19 mouse cellular contexts compared by ENCODE assay signal in genomic region chr9:71777404-71777803, GRCm38 (mm10). TPM values are rescaled to one million over a fixed set of nuclear protein-coding genes. Genes with fewer than 3 reads are reported as not detected.
DNase-seq lines count a peak whose midpoint lies in the region; ATAC-seq and TF ChIP-seq lines count a peak whose summit lies in the region.
"Had no signal": no experiment of that assay in that cellular context is flagged by ENCODE, and none has a peak within 500 bp of the region (broad histone marks: within the 10 kb centered on the region; RNA-seq: fewer than 3 reads in every experiment).

No protein-coding gene starts in this region.

- no peaks in the 10 kb centered on the region for H3K4me1 ChIP-seq in hindbrain, postnatal 0 days (ENCODE audit: insufficient read depth, low read length)
- H3K4me1 ChIP-seq in hindbrain, embryonic 13.5 days (replicated peaks): no peaks in the 10 kb centered on the region
- no peaks in the 10 kb centered on the region for H3K4me1 ChIP-seq in liver, postnatal 0 days (ENCODE audit: insufficient read depth)
- H3K4me1 ChIP-seq in liver, embryonic 12.5 days: no peaks in the 10 kb centered on the region
- H3K4me1 ChIP-seq in CH12.LX (ENCODE audit: control insufficient read depth in 1 of 2, insufficient read depth in 2 of 2) (peaks cover 0 to 11% of the 10 kb centered on the region in 2 experiments; a peak in 2 of 4 replicates), G1E (ENCODE audit: insufficient read depth, low read depth, low read length) (peaks cover 5% of the 10 kb centered on the region)

- H3K9ac ChIP-seq in hindbrain, postnatal 0 days (replicated peaks; ENCODE audit: low read length): no peak overlapping the region
- no peak overlapping the region for H3K9ac ChIP-seq in hindbrain, embryonic 13.5 days
- no peak overlapping the region for H3K9ac ChIP-seq in liver, postnatal 0 days (replicated peaks)
- H3K9ac ChIP-seq in liver, embryonic 12.5 days: no peak overlapping the region
- H3K9ac ChIP-seq in CH12.LX (ENCODE audit: insufficient read depth, low read depth): no peak overlapping the region
- H3K9ac ChIP-seq: heart, embryonic 13.5 days had no signal

- TF ChIP-seq RAD21 in CH12.LX (IDR thresholded peaks at IDR 0.05; ENCODE audit: low read depth, low read length): peak; percentile 5

- no peak overlapping the region for H3K4me3 ChIP-seq in hindbrain, postnatal 0 days (ENCODE audit: low read length)
- H3K4me3 ChIP-seq in hindbrain, embryonic 13.5 days: no peak overlapping the region
- no peak overlapping the region for H3K4me3 ChIP-seq in liver, postnatal 0 days (ENCODE audit: low read depth, low read length)
- no peak overlapping the region for H3K4me3 ChIP-seq in liver, embryonic 12.5 days
- H3K4me3 ChIP-seq in CH12.LX (replicated peaks in 1 of 3; ENCODE audit: low read depth in 2 of 3, low read length in 2 of 3, poor library complexity in 1 of 3) (no peak overlapping the region), G1E (ENCODE audit: low read depth, low read length) (no peak overlapping the region)
- H3K4me3 ChIP-seq: erythroblast, embryonic 14.5 days; heart, embryonic 13.5 days had no signal

- 90% methylated on average over 3 of the region's 3 CpGs for WGBS in hindbrain, postnatal 0 days
- 90% methylated on average over 3 of the region's 3 CpGs for WGBS in hindbrain, embryonic 13.5 days
- 84% methylated on average over 3 of the region's 3 CpGs for WGBS in liver, postnatal 0 days (ENCODE audit: insufficient replicate concordance)
- 77% methylated on average over 3 of the region's 3 CpGs for WGBS in liver, embryonic 12.5 days (ENCODE audit: insufficient replicate concordance)

- TF ChIP-seq CTCF in hindbrain, postnatal 0 days (IDR thresholded peaks at IDR 0.05; ENCODE audit: low read depth): peak; percentile 41
- TF ChIP-seq CTCF in liver, postnatal 0 days (IDR thresholded peaks at IDR 0.05; ENCODE audit: low read depth): peak; percentile 56
- TF ChIP-seq CTCF in CH12.LX (conservative IDR thresholded peaks at IDR 0.05 in 1 of 2, IDR thresholded peaks at IDR 0.05 in 1 of 2; ENCODE audit: low read depth in 2 of 2, low read length in 2 of 2) (peak; percentile 39 to 55), G1E (IDR thresholded peaks at IDR 0.05; ENCODE audit: low read depth, low read length) (peak; percentile 53; the same call in 1 of the 2 replicates)

- in situ Hi-C loops in CH12.LX (cut with MboI; ENCODE audit: low pct_ligation_motif_present, low pct_unique_long_range_greater_than_20kb, low sequenced_read_pairs): no loop called here

- no peaks in the 10 kb centered on the region for H3K9me3 ChIP-seq in hindbrain, postnatal 0 days (ENCODE audit: low read length)
- no peaks in the 10 kb centered on the region for H3K9me3 ChIP-seq in hindbrain, embryonic 13.5 days
- H3K9me3 ChIP-seq in liver, postnatal 0 days (ENCODE audit: low read length): no peaks in the 10 kb centered on the region
- H3K9me3 ChIP-seq in liver, embryonic 12.5 days (replicated peaks): peaks cover 2% of the 10 kb centered on the region; the same call in 1 of the 2 replicates
- H3K9me3 ChIP-seq in CH12.LX (replicated peaks; ENCODE audit: low read length): peaks cover 9% of the 10 kb centered on the region
- H3K9me3 ChIP-seq in G1E (replicated peaks): peaks cover 8% of the 10 kb centered on the region
- H3K9me3 ChIP-seq: heart, embryonic 13.5 days had no signal

- no peaks in the 10 kb centered on the region for H3K79me2 ChIP-seq in CH12.LX (replicated peaks; ENCODE audit: control insufficient read depth, extremely low read depth, insufficient read depth, poor library complexity, severe bottlenecking)

- no peak overlapping the region for H3K27ac ChIP-seq in hindbrain, postnatal 0 days
- no peak overlapping the region for H3K27ac ChIP-seq in hindbrain, embryonic 13.5 days
- H3K27ac ChIP-seq in liver, postnatal 0 days (ENCODE audit: low read depth): no peak overlapping the region
- H3K27ac ChIP-seq in liver, embryonic 12.5 days: no peak overlapping the region
- no peak overlapping the region for H3K27ac ChIP-seq in CH12.LX (ENCODE audit: insufficient read depth, low read depth)
- H3K27ac ChIP-seq: heart, embryonic 13.5 days had no signal

- H3K4me2 ChIP-seq in hindbrain, postnatal 0 days (ENCODE audit: low read depth, low read length): no peak overlapping the region
- no peak overlapping the region for H3K4me2 ChIP-seq in hindbrain, embryonic 13.5 days
- H3K4me2 ChIP-seq in liver, postnatal 0 days (ENCODE audit: low read depth, low read length): no peak overlapping the region
- no peak overlapping the region for H3K4me2 ChIP-seq in liver, embryonic 12.5 days
- H3K4me2 ChIP-seq in CH12.LX (ENCODE audit: insufficient read depth, low read depth, poor library complexity, severe bottlenecking): no peak overlapping the region
- H3K4me2 ChIP-seq: heart, embryonic 13.5 days had no signal

- no peak for TF ChIP-seq EP300 in liver, postnatal 0 days (IDR thresholded peaks at IDR 0.05; ENCODE audit: low read depth)
- TF ChIP-seq EP300 in CH12.LX (IDR thresholded peaks at IDR 0.05; ENCODE audit: low read length): no peak

- no peak for ATAC-seq in hindbrain, postnatal 0 days
- ATAC-seq in hindbrain, embryonic 13.5 days (ENCODE audit: low FRiP score): no peak
- no peak for ATAC-seq in liver, postnatal 0 days
- no peak for ATAC-seq in liver, embryonic 12.5 days
- no peak for ATAC-seq in G1E (ENCODE audit: extremely low read depth, insufficient number of reproducible peaks, low FRiP score, poor library complexity, severe bottlenecking)
- ATAC-seq: hindbrain, embryonic 16.5 days had no signal

- no peak for TF ChIP-seq POLR2A in CH12.LX (IDR thresholded peaks at IDR 0.05; ENCODE audit: low read depth, low read length)

- dilution Hi-C loops in CH12.LX (cut with MboI; ENCODE audit: extremely low pct_ligation_motif_present, extremely low pct_unique_long_range_greater_than_20kb, low sequenced_read_pairs): no loop called here

- no peaks in the 10 kb centered on the region for H3K27me3 ChIP-seq in hindbrain, postnatal 0 days (ENCODE audit: insufficient read depth, low read length)
- no peaks in the 10 kb centered on the region for H3K27me3 ChIP-seq in hindbrain, embryonic 13.5 days
- H3K27me3 ChIP-seq in liver, postnatal 0 days (ENCODE audit: insufficient read depth, low read length): no peaks in the 10 kb centered on the region
- peaks cover 13% of the 10 kb centered on the region; the same call in 1 of the 2 replicates for H3K27me3 ChIP-seq in liver, embryonic 12.5 days (replicated peaks)
- H3K27me3 ChIP-seq in CH12.LX (replicated peaks) (no peaks in the 10 kb centered on the region), G1E (ENCODE audit: insufficient read depth, low read length) (peaks cover 17% of the 10 kb centered on the region)
- H3K27me3 ChIP-seq: heart, embryonic 13.5 days had no signal

- no peaks in the 10 kb centered on the region for H3K36me3 ChIP-seq in hindbrain, postnatal 0 days (ENCODE audit: insufficient read depth, low read length)
- H3K36me3 ChIP-seq in hindbrain, embryonic 13.5 days: no peaks in the 10 kb centered on the region
- no peaks in the 10 kb centered on the region for H3K36me3 ChIP-seq in liver, postnatal 0 days (replicated peaks; ENCODE audit: insufficient read depth, low read length)
- no peaks in the 10 kb centered on the region for H3K36me3 ChIP-seq in liver, embryonic 12.5 days
- H3K36me3 ChIP-seq in CH12.LX (replicated peaks in 1 of 2; ENCODE audit: control insufficient read depth in 1 of 2, insufficient read depth in 1 of 2, low read length in 1 of 2) (no peaks in the 10 kb centered on the region), G1E (replicated peaks) (no peaks in the 10 kb centered on the region)
- H3K36me3 ChIP-seq: heart, embryonic 13.5 days had no signal

- no peak for DNase-seq in hindbrain, postnatal 0 days (ENCODE audit: low spot score)
- DNase-seq in liver, postnatal 0 days: no peak
- DNase-seq in CH12.LX (ENCODE audit: extremely low read depth) (no peak), G1E (ENCODE audit: low spot score) (no peak)
- DNase-seq in right cerebral cortex, postnatal 14 days: no peak
- DNase-seq in ovary, postnatal 36 days (ENCODE audit: low spot score): no peak
- DNase-seq: adrenal gland, postnatal 10 days; cerebellum, adult 18-20 months; gastrocnemius, postnatal 36 days; heart, postnatal 36 days; lung, adult 18-20 months; midbrain, embryonic 14.5 days; right cerebral cortex, adult 18-20 months; thymus, postnatal 14 days had no signal

TF ChIP-seq in CH12.LX, 34 proteins besides CTCF, POLR2A, EP300 and RAD21:
- TF ChIP-seq MAFK (IDR thresholded peaks at IDR 0.05; ENCODE audit: insufficient replicate concordance, low read length): no peak
- TF ChIP-seq SMC3 (IDR thresholded peaks at IDR 0.05; ENCODE audit: low read depth, low read length): 0 out of 2 replicates have a peak, but pooled peaks have one; percentile 4
- no peak for TF ChIP-seq MXI1 (IDR thresholded peaks at IDR 0.05; ENCODE audit: low read depth, low read length)
TF ChIP-seq in CH12.LX: peak in this region for 1.

RNA-seq across cellular contexts. Expression of gene Cgnl1, which starts 6.0 kb away (rescaled TPM):
- 7.6 and 9.8 TPM in 2 replicates for total RNA-seq in hindbrain, postnatal 0 days (2014; rRNA removed)
- 7.2 and 7.6 TPM in 2 replicates for polyA plus RNA-seq in hindbrain, postnatal 0 days (2015; fragmentation: Nextera tagmentation; extraction: Ambion mirVana)
- 7.7 and 8.9 TPM in 2 replicates for polyA plus RNA-seq in hindbrain, embryonic 13.5 days (2015; fragmentation: Nextera tagmentation; extraction: Ambion mirVana)
- 1.7 and 2.2 TPM in 2 replicates for polyA plus RNA-seq in liver, postnatal 0 days (2015; fragmentation: Nextera tagmentation; extraction: Ambion mirVana)
- polyA plus RNA-seq in liver, embryonic 12.5 days (2016; fragmentation: Nextera tagmentation; extraction: Ambion mirVana): 3.0 TPM in 2 replicates
- total RNA-seq in CH12.LX (2012; rRNA removed) (not detected in 2 replicates), CH12.LX (2014; rRNA removed) (not detected in 2 replicates), G1E (2014; fragmentation: Nextera tagmentation) (0.63 and 0.98 TPM in 2 replicates), G1E (2017) (1.3 and 1.4 TPM in 2 replicates)
- polyA plus RNA-seq in CH12.LX (2012; ENCODE audit: insufficient read length, low read depth) (0.03 TPM in 1 of 2 replicates, not detected in the other), G1E (2012) (1.3 and 1.6 TPM in 2 replicates)
- polyA plus RNA-seq: erythroblast, embryonic 14.5 days had no signal
